ENCODE assay signal across 8 mouse cellular contexts in genomic region chr4:156195927-156196870, GRCm38 (mm10). TPM values are rescaled to one million over a fixed set of nuclear protein-coding genes. Genes with fewer than 3 reads are reported as not detected.
DNase-seq lines count a peak whose midpoint lies in the region; ATAC-seq and TF ChIP-seq lines count a peak whose summit lies in the region.

No protein-coding gene starts in this region.

- no peaks in the 10 kb centered on the region for H3K27me3 ChIP-seq in forebrain, embryonic 13.5 days
- no peaks in the 10 kb centered on the region for H3K27me3 ChIP-seq in hindbrain, embryonic 15.5 days
- H3K27me3 ChIP-seq in liver, adult 2 months (ENCODE audit: control insufficient read depth, insufficient read depth, low read length) = no peaks in the 10 kb centered on the region

- H3K9me3 ChIP-seq in forebrain, embryonic 13.5 days (replicated peaks) = no peaks in the 10 kb centered on the region
- no peaks in the 10 kb centered on the region for H3K9me3 ChIP-seq in hindbrain, embryonic 15.5 days

- no peak for TF ChIP-seq POLR2A in bone marrow macrophage, adult 2 months (IDR thresholded peaks at IDR 0.05; ENCODE audit: borderline replicate concordance, low read depth, low read length)
- TF ChIP-seq POLR2A in liver, adult 2 months (IDR thresholded peaks at IDR 0.05; ENCODE audit: extremely low read depth, insufficient read depth, low read length) = no peak

- H3K4me2 ChIP-seq in forebrain, embryonic 13.5 days = peak overlapping the region; percentile 92
- H3K4me2 ChIP-seq in hindbrain, embryonic 15.5 days = peak overlapping the region; percentile 80

- 0 out of 2 replicates have a peak, but pooled peaks cover 6% of the 10 kb centered on the region for H3K79me2 ChIP-seq in liver, adult 2 months (ENCODE audit: control insufficient read depth, insufficient read depth, low read length)

- peak overlapping the region; percentile 79 for H3K4me3 ChIP-seq in layer of hippocampus, adult 2 months
- H3K4me3 ChIP-seq in bone marrow macrophage, adult 2 months (ENCODE audit: insufficient read depth, low read length) = peak overlapping the region; percentile 88
- peak overlapping the region; percentile 83 for H3K4me3 ChIP-seq in forebrain, embryonic 13.5 days
- H3K4me3 ChIP-seq in hindbrain, embryonic 15.5 days = peak overlapping the region; percentile 55
- H3K4me3 ChIP-seq in liver, adult 2 months (ENCODE audit: insufficient read depth, low read depth, low read length) = peak overlapping the region; percentile 91

- DNase-seq in layer of hippocampus, adult 2 months (ENCODE audit: low spot score in 2 of 2) = peak in 1 of 2 experiments; percentile 40
- DNase-seq in layer of hippocampus, adult 8-10 months (ENCODE audit: low spot score in 2 of 2) = no peak
- DNase-seq in liver, adult 2 months (ENCODE audit: extremely low read depth, low read depth, low spot score) = no peak
- DNase-seq in naive thymus-derived CD4-positive, alpha-beta T cell, adult 2 months (ENCODE audit: low read depth) = peak; percentile 54
- peak; percentile 33 for DNase-seq in thymus, postnatal 4 days

- TF ChIP-seq CTCF in layer of hippocampus, adult 2 months (conservative IDR thresholded peaks at IDR 0.05) = no peak
- TF ChIP-seq CTCF in bone marrow macrophage, adult 2 months (IDR thresholded peaks at IDR 0.05; ENCODE audit: low read depth, low read length) = no peak
- TF ChIP-seq CTCF in liver, adult 2 months (IDR thresholded peaks at IDR 0.05; ENCODE audit: low read depth, low read length) = no peak

- WGBS in forebrain, embryonic 13.5 days = 3% methylated on average over 35 of the region's 35 CpGs
- 3% methylated on average over 35 of the region's 35 CpGs for WGBS in hindbrain, embryonic 15.5 days
- 17% methylated on average over 35 of the region's 35 CpGs for WGBS in liver, adult 2 months

- H3K36me3 ChIP-seq in forebrain, embryonic 13.5 days (ENCODE audit: poor library complexity, severe bottlenecking) = peaks cover 42% of the 10 kb centered on the region
- 0 out of 2 replicates have a peak, but pooled peaks cover 7% of the 10 kb centered on the region for H3K36me3 ChIP-seq in hindbrain, embryonic 15.5 days
- H3K36me3 ChIP-seq in liver, adult 2 months (ENCODE audit: control insufficient read depth, insufficient read depth, low read length) = no peaks in the 10 kb centered on the region

- peak overlapping the region; percentile 92 for H3K9ac ChIP-seq in forebrain, embryonic 13.5 days
- peak overlapping the region; percentile 85 for H3K9ac ChIP-seq in hindbrain, embryonic 15.5 days
- H3K9ac ChIP-seq in liver, adult 2 months (ENCODE audit: low read depth, low read length) = peak overlapping the region; percentile 96

- ATAC-seq in forebrain, embryonic 13.5 days = peak; percentile 7
- no peak for ATAC-seq in hindbrain, embryonic 15.5 days (ENCODE audit: low FRiP score, low read depth)

- H3K27ac ChIP-seq in layer of hippocampus, adult 2 months = peak overlapping the region; percentile 85
- H3K27ac ChIP-seq in bone marrow macrophage, adult 2 months (ENCODE audit: insufficient read depth, low read depth, low read length) = no peak overlapping the region
- H3K27ac ChIP-seq in forebrain, embryonic 13.5 days = peak overlapping the region; percentile 85
- H3K27ac ChIP-seq in hindbrain, embryonic 15.5 days (replicated peaks) = peak overlapping the region; percentile 66
- no peak overlapping the region for H3K27ac ChIP-seq in liver, adult 2 months (replicated peaks; ENCODE audit: insufficient read depth, low read depth, low read length)

- H3K4me1 ChIP-seq in bone marrow macrophage, adult 2 months (ENCODE audit: control insufficient read depth, insufficient read depth, low read length) = peaks cover 11% of the 10 kb centered on the region
- peaks cover 54% of the 10 kb centered on the region for H3K4me1 ChIP-seq in forebrain, embryonic 13.5 days
- peaks cover 58% of the 10 kb centered on the region for H3K4me1 ChIP-seq in hindbrain, embryonic 15.5 days (replicated peaks)
- H3K4me1 ChIP-seq in liver, adult 2 months (ENCODE audit: control insufficient read depth, insufficient read depth, low read length) = peaks cover 7% of the 10 kb centered on the region; the same call in 1 of the 2 replicates

RNA-seq across cellular contexts. Expression of gene Agrn, which starts 1.1 kb away (rescaled TPM):
- total RNA-seq in layer of hippocampus, adult 2 months (2021) = 100 to 1,000 TPM; 146 to 148 TPM
- 100 to 1,000 TPM; 125 to 145 (median 144) TPM for total RNA-seq in layer of hippocampus, adult 8-10 months (2022)
- polyA plus RNA-seq in bone marrow macrophage, adult 2 months (2012; ENCODE audit: insufficient read depth, insufficient read length, missing spikeins) = 24.0 and 25.1 TPM in 2 replicates
- polyA plus RNA-seq in forebrain, embryonic 13.5 days (2015; fragmentation: Nextera tagmentation; extraction: Ambion mirVana) = 91.4 and 107 TPM in 2 replicates
- polyA plus RNA-seq in hindbrain, embryonic 15.5 days (2015; fragmentation: Nextera tagmentation; extraction: Ambion mirVana) = 116 TPM in 2 replicates
- total RNA-seq in liver, adult 2 months (2014; rRNA removed) = 10.4 and 13.8 TPM in 2 replicates
- 20.5 and 33.2 TPM in 2 replicates for polyA plus RNA-seq in liver, adult 2 months (2012; rRNA removed)

RNA-seq across cellular contexts. Expression of gene Isg15, which starts 4.4 kb away (rescaled TPM):
- 1 to 10 TPM in 1 of 2 experiments, under 1 TPM in 1; 0.87 to 1.3 TPM for total RNA-seq in layer of hippocampus, adult 2 months (2021)
- total RNA-seq in layer of hippocampus, adult 8-10 months (2022) = 1 to 10 TPM in 3 of 4 experiments, under 1 TPM in 1; 0.87 to 2.6 (median 1.7) TPM
- 76.8 and 96.9 TPM in 2 replicates for polyA plus RNA-seq in bone marrow macrophage, adult 2 months (2012; ENCODE audit: insufficient read depth, insufficient read length, missing spikeins)
- polyA plus RNA-seq in forebrain, embryonic 13.5 days (2015; fragmentation: Nextera tagmentation; extraction: Ambion mirVana) = 1.3 TPM in 2 replicates
- 1.5 and 5.1 TPM in 2 replicates for polyA plus RNA-seq in hindbrain, embryonic 15.5 days (2015; fragmentation: Nextera tagmentation; extraction: Ambion mirVana)
- total RNA-seq in liver, adult 2 months (2014; rRNA removed) = 14.2 and 20.7 TPM in 2 replicates
- polyA plus RNA-seq in liver, adult 2 months (2012; rRNA removed) = 26.8 and 44.3 TPM in 2 replicates

RNA-seq across cellular contexts. Expression of gene AW011738, which starts 6.9 kb away (rescaled TPM):
- total RNA-seq in layer of hippocampus, adult 2 months (2021) = 1 to 10 TPM; 5.6 to 7.1 TPM
- total RNA-seq in layer of hippocampus, adult 8-10 months (2022) = 1 to 10 TPM; 5.9 to 7.3 (median 6.3) TPM
- polyA plus RNA-seq in bone marrow macrophage, adult 2 months (2012; ENCODE audit: insufficient read depth, insufficient read length, missing spikeins) = 1.2 and 1.6 TPM in 2 replicates
- 6.2 and 7.6 TPM in 2 replicates for polyA plus RNA-seq in forebrain, embryonic 13.5 days (2015; fragmentation: Nextera tagmentation; extraction: Ambion mirVana)
- 4.5 and 5.0 TPM in 2 replicates for polyA plus RNA-seq in hindbrain, embryonic 15.5 days (2015; fragmentation: Nextera tagmentation; extraction: Ambion mirVana)
- total RNA-seq in liver, adult 2 months (2014; rRNA removed) = 2.5 and 3.0 TPM in 2 replicates
- 1.7 and 3.7 TPM in 2 replicates for polyA plus RNA-seq in liver, adult 2 months (2012; rRNA removed)

RNA-seq across cellular contexts. Expression of gene Perm1, which starts 19.5 kb away (rescaled TPM):
- under 1 TPM; 0.26 to 0.44 TPM for total RNA-seq in layer of hippocampus, adult 2 months (2021)
- total RNA-seq in layer of hippocampus, adult 8-10 months (2022) = under 1 TPM; 0.32 to 0.45 (median 0.38) TPM
- polyA plus RNA-seq in bone marrow macrophage, adult 2 months (2012; ENCODE audit: insufficient read depth, insufficient read length, missing spikeins) = not detected in 2 replicates
- polyA plus RNA-seq in forebrain, embryonic 13.5 days (2015; fragmentation: Nextera tagmentation; extraction: Ambion mirVana) = 1.2 and 1.6 TPM in 2 replicates
- polyA plus RNA-seq in hindbrain, embryonic 15.5 days (2015; fragmentation: Nextera tagmentation; extraction: Ambion mirVana) = 1.9 and 2.5 TPM in 2 replicates
- 0.07 and 0.09 TPM in 2 replicates for total RNA-seq in liver, adult 2 months (2014; rRNA removed)
- polyA plus RNA-seq in liver, adult 2 months (2012; rRNA removed) = 0.04 TPM in 1 of 2 replicates, not detected in the other

RNA-seq across cellular contexts. Expression of gene Plekhn1, which starts 38.5 kb away (rescaled TPM):
- total RNA-seq in layer of hippocampus, adult 2 months (2021) = 10 to 100 TPM; 41.4 to 43.1 TPM
- 10 to 100 TPM; 38.2 to 52.2 (median 46.4) TPM for total RNA-seq in layer of hippocampus, adult 8-10 months (2022)
- 41.6 and 44.9 TPM in 2 replicates for polyA plus RNA-seq in bone marrow macrophage, adult 2 months (2012; ENCODE audit: insufficient read depth, insufficient read length, missing spikeins)
- 22.4 and 26.2 TPM in 2 replicates for polyA plus RNA-seq in forebrain, embryonic 13.5 days (2015; fragmentation: Nextera tagmentation; extraction: Ambion mirVana)
- 26.1 and 30.4 TPM in 2 replicates for polyA plus RNA-seq in hindbrain, embryonic 15.5 days (2015; fragmentation: Nextera tagmentation; extraction: Ambion mirVana)
- total RNA-seq in liver, adult 2 months (2014; rRNA removed) = 6.9 TPM in 2 replicates
- polyA plus RNA-seq in liver, adult 2 months (2012; rRNA removed) = 12.1 and 18.5 TPM in 2 replicates

Comparison
In these comparisons a context has a peak if more than half of its experiments do, and no peak if none do; other contexts are left out.
1. DNase-seq: peak in naive thymus-derived CD4-positive, alpha-beta T cell, adult 2 months (single experiment) and thymus, postnatal 4 days (single experiment); none in layer of hippocampus, adult 8-10 months (0 of 2) and liver, adult 2 months (single experiment).
2. H3K27ac ChIP-seq: peak in layer of hippocampus, adult 2 months (single experiment), forebrain, embryonic 13.5 days (single experiment) and hindbrain, embryonic 15.5 days (single experiment); none in bone marrow macrophage, adult 2 months (single experiment) and liver, adult 2 months (single experiment).
3. Peak in every context shown above with its lines, with median percentiles within 50 percentile points of each other: H3K4me3 ChIP-seq and H3K9ac ChIP-seq.